Mouse (Mus musculus): ENCODE measurements at regions not wholly inside any gene's neighbourhood (a gene's known extent, or its start where the extent isn't known, plus 50 kb on each side); places are given as distances from the start of the nearest gene placed in this dataset.
A peak's percentile ranks its signal among the peaks of the same experiment; 100 is the strongest.
"Not testable (repeated sequence)": the region's sequence is repeated elsewhere in the genome, so short reads cannot be mapped to it uniquely, and the experiment has no call there.

- DNase-seq, result not testable (repeated sequence)
Measured at GRCm38 (mm10) chr12:20802027-20802426, 188.2 kb upstream of the Asap2 start.

GRCm38 (mm10) chr12:20805466-20805865 lies 184.8 kb upstream of the Asap2 start:
- DNase-seq, result not testable (repeated sequence)

GRCm38 (mm10) chr12:20806681-20807080 lies 183.6 kb upstream of the Asap2 start:
- no peak for DNase-seq

DNA sequence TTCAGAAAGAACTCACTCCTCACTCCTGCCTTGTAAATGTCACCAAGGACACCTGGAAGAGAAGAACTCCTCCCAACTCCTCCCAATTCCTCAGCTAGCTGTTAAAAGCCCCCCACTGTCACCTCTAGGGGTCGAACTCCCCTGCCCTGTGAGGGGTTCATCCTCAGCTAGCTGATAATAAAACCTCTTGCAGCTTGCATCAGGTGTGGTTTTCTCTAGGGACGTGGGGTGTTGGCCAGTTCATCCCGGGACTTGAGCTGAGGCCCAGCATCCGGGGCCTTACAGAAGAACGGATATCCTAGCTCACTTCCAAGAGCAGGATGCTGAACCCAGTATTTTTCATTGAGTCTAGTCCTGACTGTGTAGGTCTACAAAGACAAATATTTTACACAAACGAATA lies 176.4 kb upstream of the Asap2 start:
- DNase-seq, result not testable (repeated sequence)

- not testable (repeated sequence) for DNase-seq
Measured at GRCm38 (mm10) chr12:20815121-20815520, 175.1 kb upstream of the Asap2 start.

- DNase-seq, result peak; percentile 13
Measured at GRCm38 (mm10) chr12:20815599-20815998, 174.7 kb upstream of the Asap2 start.

DNA sequence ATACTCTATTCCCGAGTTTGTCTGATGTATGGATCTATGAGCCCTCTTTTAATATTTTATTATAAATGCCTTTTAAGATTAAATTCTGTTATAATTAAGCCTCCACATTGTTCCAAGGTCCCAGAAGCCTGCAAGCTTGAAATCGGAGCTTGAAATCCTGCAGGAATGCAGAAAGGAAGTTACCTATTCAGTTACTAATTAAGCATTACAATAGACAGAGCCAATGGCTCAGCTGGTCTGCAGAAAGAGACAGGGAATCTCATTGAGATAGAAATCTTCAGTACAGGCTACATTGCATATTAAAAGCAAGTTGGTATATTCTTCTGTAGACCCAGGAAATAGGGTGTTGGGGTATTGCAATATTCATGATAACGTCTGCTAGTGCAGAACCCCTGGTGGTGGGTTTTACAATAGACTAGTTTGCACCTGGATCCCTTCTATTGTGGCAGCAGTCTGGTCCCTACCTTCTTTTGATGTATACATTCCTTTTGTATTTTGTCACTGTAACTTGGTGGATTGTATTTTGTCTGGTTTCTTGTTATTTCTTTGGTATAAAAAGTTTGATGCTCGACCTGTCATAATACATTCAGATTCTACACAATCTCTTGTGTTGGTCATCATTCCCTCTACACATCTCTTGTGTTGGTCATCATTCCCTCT lies 146.5 kb upstream of the Asap2 start:
- not testable (repeated sequence) for DNase-seq

GRCm38 (mm10) chr12:20844873-20845272 lies 145.4 kb upstream of the Asap2 start:
- peak; percentile 2 for DNase-seq

GRCm38 (mm10) chr12:20845297-20845696 lies 145.0 kb upstream of the Asap2 start:
- no peak for DNase-seq

DNA sequence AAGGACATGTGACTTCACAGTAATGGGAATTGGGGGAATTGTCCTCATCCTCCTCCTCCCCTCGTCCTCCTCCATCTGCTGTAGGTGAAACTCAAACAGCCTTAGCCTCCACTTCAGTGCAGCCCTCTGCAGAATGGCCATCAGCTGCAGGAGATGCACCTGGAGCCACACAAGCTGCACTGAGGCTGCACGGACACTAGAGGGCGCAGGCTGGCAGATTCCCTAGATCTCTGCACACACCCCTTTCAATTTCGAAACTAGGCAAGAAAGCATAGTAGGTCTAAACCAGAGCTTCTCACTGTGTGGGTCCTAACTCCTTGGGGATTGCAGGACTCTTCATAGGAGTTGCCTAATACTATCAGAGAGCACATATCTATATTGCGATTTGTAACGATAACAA lies 106.2 kb upstream of the Asap2 start:
- DNase-seq, result not testable (repeated sequence)

DNA sequence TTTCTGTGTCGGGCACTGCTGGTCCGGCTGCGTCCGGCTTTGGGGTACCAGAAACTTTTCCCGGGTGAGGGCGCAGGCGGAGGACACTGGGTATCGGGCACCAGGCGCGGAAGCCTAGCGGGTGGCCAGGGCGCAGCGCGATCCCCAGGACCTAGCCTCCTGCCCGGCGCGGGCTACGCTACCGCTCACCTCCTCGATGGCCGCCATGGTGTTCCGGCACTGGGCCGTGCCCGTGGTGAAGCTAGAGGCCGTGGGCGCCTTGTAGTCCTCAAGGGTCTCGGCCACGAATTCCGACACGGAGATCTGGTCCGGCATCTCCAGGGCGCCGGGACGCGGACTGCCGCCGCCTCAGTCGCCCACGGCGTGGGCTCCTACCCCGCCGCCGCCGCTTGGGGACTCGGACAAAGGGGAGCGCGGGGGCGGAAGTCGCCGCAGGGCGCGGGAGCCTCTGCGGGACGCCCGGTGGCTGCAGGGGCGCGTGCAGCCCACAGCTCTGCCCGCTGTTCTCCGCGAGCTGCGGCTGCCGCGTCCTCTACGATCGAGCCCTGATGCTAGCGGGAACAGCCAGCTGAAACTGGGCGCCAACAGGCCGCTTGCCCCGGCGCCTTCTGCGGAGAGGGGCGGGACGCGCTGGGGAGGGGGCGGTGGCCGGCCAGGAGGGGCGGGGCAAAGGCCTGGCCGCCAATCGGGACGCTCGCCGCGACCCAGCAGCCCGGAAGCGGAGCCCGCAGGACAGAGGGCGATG lies 69.4 kb upstream of the Asap2 start:
- peak; percentile 61 for DNase-seq

- not testable (repeated sequence) for DNase-seq
Measured at GRCm38 (mm10) chr12:20921398-20922023, 68.7 kb upstream of the Asap2 start.

- DNase-seq, result peak; percentile 39
Measured at GRCm38 (mm10) chr12:20928966-20929365, 61.3 kb upstream of the Asap2 start.

Data from thymus, postnatal 25 days (tissue).